Mouse (Mus musculus): ENCODE results near the gene B3gnt9.

B3gnt9 gene

DNA sequence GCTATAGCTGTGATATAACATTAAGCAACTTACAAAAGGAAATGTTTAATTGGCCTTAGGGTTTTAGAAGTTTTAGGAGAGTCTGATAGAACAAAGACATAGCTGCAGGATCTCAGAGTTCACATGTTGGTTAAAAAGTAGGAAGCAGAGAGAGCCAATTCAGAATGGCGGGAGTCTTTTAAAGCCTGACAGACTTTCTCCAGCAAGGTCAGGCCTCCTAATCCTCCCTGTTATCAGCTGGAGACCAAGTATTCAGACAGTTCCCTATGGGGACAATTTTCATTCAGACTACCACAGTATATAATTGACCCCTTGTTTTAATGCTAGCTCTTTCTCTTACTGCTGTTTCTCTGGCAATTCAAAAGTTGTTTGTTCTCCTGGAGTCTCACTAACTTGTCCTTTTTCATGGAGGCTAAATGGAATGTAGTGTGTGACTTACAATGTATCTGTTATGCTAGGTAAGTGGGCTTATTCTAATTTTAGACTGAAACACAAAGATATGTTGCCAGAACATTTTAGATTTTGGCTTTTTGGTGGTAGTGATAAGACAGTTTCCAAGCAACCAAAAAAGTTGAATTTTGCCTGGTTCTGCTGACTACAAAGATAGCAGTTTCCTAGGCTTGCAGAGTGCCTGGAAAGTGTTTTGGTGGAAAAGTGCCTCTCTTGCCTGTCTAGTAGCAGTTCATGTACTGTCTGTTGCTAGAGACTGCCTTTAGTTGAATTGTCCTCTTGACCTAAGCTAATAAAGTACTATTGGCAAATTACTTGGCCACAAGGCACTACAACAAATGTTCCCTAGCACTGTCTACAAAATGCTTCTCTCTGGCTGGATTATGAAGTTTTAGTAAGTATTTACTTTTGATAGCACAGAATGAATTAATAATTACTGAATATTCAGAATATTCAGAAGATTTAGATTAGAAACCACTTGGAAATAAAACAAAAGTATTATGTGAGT lies 45.5 kb downstream of the B3gnt9 start:
- no peak for DNase-seq

DNA sequence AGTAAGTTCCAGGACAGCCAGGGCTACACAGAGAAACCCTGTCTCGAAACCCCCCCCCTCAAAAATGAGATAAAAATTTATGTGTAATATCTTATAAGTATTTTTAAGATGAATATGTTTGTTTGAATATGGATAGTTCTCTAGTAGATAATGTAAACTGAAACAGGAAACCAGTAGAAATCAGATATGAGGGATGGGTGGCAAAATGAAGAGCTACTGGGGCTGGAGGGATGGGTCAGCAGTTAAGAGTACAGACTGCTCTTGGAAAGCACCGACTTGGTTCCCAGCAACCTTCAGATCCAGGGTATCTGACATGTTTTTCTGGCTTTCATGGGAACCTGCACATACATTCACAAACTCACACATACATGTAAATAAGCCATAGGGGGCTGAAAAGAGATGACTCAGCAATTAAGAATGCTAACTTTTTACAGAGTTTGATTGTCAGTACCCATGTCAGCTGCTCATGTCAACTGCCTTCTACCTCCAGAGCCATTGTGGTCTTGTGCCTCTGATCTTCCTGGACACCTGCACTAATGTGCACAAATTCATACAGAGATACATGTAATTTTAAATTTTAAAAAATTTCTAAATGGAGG lies 47.2 kb downstream of the B3gnt9 start:
- DNase-seq: no peak

DNA sequence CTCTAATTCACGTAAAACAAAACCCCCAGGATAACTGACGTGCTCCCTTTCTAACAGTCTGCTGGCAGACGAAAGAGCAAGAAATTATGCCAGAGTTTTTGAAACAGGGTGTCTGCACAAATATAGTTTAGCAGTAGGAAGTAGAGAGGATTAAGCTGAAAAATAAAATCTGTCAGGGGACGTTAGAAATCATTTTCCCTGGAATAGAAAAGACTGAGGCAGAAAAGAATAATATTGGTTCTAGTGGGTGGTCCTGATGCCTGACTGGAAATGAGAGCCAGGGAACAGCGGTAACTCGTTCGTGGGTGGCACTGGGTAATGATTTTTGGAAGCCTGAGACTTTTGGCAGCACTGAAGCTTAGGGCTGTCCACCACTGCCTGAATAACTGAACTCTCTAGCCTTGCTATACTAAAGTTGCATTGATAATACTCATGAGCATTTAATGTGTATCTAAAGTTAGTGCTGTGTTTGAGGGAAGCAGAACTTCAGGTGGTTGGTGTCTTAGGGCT lies 48.1 kb downstream of the B3gnt9 start:
- DNase-seq: no peak

DNA sequence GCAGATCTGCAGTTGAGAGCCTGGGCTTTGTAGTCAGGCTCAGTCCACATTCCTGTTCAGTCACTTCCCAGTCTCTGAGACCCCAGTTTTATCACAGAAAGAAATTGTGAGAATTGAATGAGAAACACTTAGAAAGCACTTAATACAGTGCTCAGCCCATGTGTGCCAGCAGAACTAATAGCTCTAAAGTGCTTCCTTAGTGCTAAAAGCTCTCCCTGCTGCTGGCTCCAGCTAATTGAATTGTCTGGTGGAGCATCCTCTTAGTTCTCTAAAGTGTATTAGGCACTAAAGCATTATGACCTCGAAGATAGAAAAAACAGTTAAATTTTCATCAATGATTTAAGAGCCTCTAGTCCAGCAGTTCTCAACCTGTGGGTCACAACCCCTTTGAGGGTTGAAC lies 49.2 kb downstream of the B3gnt9 start:
- no peak for DNase-seq

Measured in right cerebral cortex, postnatal 14 days (tissue).